Mouse (Mus musculus) lung, embryonic 14.5 days (tissue): ENCODE measurements around the gene C7. TPM values are rescaled to one million over a fixed set of nuclear protein-coding genes. Genes with fewer than 3 reads are reported as not detected.
"Not testable (repeated sequence)": the region's sequence is repeated elsewhere in the genome, so short reads cannot be mapped to it uniquely, and the experiment has no call there.

Experiments
- ATAC-seq: fragments of 200-750 bp; cut with Nextera tagmentation; 2 replicates; pipeline ENCODE4 v1.8.0; 2017; ENCODE audit warnings: mild to moderate bottlenecking, moderate TSS enrichment, moderate library complexity; ENCODE audit not compliant: insufficient read depth
- DNase-seq: peaks from one replicate; pipeline ENCODE4 v3.0.0-alpha.2; 2015
- H3K27ac ChIP-seq: fragments of 300-500 bp; sonication (generic); 2 replicates; pipeline ENCODE4 v1.5.1; 2014; ENCODE audit warnings: low read depth, mild to moderate bottlenecking, moderate library complexity
- H3K27me3 ChIP-seq: fragments of 300-500 bp; sonication (generic); 2 replicates; pipeline ENCODE4 v1.6.1; 2014; ENCODE audit warnings: low read length, control low read depth; ENCODE audit not compliant: insufficient read depth
- H3K36me3 ChIP-seq: fragments of 300-500 bp; sonication (generic); 2 replicates; pipeline ENCODE4 v1.6.1; 2014; ENCODE audit warnings: control low read depth; ENCODE audit not compliant: insufficient read depth
- H3K4me1 ChIP-seq: fragments of 300-500 bp; sonication (generic); 2 replicates; pipeline ENCODE4 v1.6.1; 2014; ENCODE audit warnings: antibody characterized with exemption, control low read depth; ENCODE audit not compliant: insufficient read depth
- H3K4me2 ChIP-seq: fragments of 300-500 bp; sonication (generic); 2 replicates; pipeline ENCODE4 v1.6.1; 2014; ENCODE audit warnings: mild to moderate bottlenecking
- H3K4me3 ChIP-seq: fragments of 300-500 bp; sonication (generic); 2 replicates; pipeline ENCODE4 v1.5.1; 2014; ENCODE audit warnings: low read depth, low read length
- H3K9ac ChIP-seq: fragments of 300-500 bp; sonication (generic); 2 replicates; pipeline ENCODE4 v1.6.1; 2014
- H3K9me3 ChIP-seq: fragments of 300-500 bp; sonication (generic); 2 replicates; pipeline ENCODE4 v1.6.1; 2016; ENCODE audit warnings: low read depth, low read length, control low read depth
- CTCF ChIP-seq: IDR thresholded peaks from 2 replicates; pipeline ENCODE4 v1.5.1; 2016; ENCODE audit warnings: antibody characterized with exemption, low read depth
- WGBS: fragments of 180-500 bp; shearing (Covaris S2); extraction: QIAGEN DNeasy Blood & Tissue Kit; methylation state at CpG from one replicate; pipeline ENCODE4 v1.1.7; 2014; 5-methylcytosine and 5-hydroxymethylcytosine counted together
- polyA plus RNA-seq: library from polyadenylated mRNA; unstranded; fragments of >200 nt; fragmentation: Nextera tagmentation; extraction: Ambion mirVana; gene quantifications from 2 replicates; pipeline ENCODE4 v1.2.1, GENCODE M21; 2014

C7 gene
- polyA plus RNA-seq, 1 experiment from 2014 or later: 0.34 TPM

DNA sequence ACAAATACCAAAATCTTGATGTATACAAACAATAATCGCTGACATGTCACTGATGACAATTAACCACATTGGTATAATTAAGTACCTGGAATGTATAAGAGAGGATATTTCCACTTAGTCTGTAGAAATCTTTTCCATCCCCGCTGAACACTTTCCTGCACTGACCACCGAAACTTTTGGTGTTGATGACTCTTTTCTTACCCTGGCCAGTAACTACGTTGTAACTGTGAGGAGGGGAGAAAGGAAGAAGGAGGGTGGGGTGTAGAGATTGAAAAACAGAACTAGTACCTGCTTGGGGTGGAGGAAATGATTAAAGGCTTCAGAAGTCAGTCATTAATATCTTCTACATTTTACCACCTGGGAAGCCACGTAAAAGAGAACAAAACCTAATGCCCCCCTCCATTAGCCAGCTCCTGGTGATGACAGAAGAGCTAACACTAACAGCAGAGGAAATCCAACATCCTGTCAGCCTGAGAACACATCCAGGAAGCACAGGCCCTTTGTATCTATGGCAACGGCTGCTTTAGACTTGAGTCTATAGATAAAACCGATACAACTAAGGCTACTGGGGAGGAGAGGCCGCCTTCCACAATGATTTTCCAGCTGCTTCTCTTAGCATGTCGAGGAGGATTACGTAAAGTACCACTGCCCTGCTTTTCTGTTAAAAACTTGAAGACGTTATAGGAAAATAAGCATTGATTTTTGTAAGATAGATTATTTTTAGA, 17.8 kb downstream of the C7 start:
- DNase-seq (peak; percentile 69), ATAC-seq (peak; percentile 82; the same call in 1 of the 2 replicates)
- Histone ChIP-seq H3K4me3 (no peak overlapping the region), H3K4me2 (no peak overlapping the region), H3K27me3 (no peaks in the 10 kb centered on the region), H3K36me3 (no peaks in the 10 kb centered on the region), H3K9me3 (no peaks in the 10 kb centered on the region), H3K4me1 (no peaks in the 10 kb centered on the region), H3K9ac (no peak overlapping the region), H3K27ac (no peak overlapping the region)
- WGBS: 24% methylated on average over 11 of the region's 11 CpGs
- TF ChIP-seq CTCF: no peak

DNA sequence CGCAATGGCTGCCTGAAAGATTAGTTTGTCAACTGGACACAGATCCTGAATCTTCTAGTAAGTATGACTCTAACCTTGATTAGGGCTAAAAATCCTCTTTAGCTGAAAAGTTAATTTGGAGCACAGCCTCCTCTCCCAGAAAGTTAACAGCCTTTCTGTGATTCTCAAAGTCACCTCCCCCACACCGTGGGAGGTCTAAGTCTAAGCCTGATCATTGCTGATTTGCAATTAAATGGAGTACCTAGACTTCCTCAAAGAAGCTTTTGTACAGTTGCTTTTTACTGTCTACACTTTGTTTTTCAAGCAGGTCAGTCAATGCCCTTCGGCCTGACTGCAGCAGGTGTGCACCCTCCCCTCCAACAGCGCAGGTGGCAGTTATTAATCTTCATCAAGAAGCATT, 34.3 kb downstream of the C7 start:
- no peak overlapping the region for H3K4me2 ChIP-seq
- no peak overlapping the region for H3K9ac ChIP-seq
- no peak overlapping the region for H3K4me3 ChIP-seq
- no peaks in the 10 kb centered on the region for H3K36me3 ChIP-seq
- H3K4me1 ChIP-seq: no peaks in the 10 kb centered on the region
- DNase-seq: no peak
- 84% methylated on average over 4 of the region's 4 CpGs for WGBS
- ATAC-seq: no peak
- no peaks in the 10 kb centered on the region for H3K27me3 ChIP-seq
- H3K9me3 ChIP-seq: no peaks in the 10 kb centered on the region
- TF ChIP-seq CTCF: no peak
- H3K27ac ChIP-seq: no peak overlapping the region

DNA sequence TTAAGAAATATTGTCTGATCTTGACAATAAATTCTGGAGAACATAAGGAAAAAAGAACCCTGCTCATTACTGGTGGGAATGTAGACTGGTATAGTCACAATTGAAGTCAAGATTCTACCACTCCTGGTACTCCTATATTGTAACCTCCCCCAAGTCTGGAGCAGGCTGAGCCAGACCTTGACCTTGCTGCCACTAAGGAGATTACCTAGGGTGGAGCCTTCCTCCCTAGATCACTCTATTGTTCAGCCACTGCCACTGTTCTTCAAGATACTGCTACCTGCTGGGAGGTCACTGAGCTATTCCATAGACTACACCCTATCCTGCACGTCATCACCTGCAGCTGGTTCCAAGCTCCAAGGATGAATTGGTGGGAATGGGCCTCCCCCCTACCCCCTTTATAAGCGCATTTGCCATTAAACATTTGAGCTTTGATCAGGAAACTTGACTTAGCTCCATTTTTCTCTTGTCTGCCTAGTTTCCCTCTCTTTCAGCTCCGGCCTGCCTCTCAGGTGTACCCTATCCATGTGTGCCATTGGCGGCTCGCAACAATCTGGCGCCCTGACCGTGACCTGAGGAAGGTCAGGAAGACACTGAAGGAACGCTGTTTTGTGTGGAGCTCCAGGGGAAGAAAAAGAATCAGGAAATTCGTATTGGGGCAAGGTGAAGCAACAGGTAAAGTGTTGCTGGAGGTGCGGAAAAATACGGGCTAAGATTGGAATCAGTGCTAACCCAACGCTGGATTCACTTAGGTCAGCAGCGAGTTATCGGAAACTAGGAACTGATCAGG, 39.9 kb downstream of the C7 start:
- DNase-seq, H3K4me3 ChIP-seq, H3K4me2 ChIP-seq, ATAC-seq, H3K27me3 ChIP-seq, H3K9me3 ChIP-seq, H3K9ac ChIP-seq, H3K4me1 ChIP-seq, H3K27ac ChIP-seq, H3K36me3 ChIP-seq: not testable (repeated sequence)
- 91% methylated on average over 14 of the region's 14 CpGs for WGBS

DNA sequence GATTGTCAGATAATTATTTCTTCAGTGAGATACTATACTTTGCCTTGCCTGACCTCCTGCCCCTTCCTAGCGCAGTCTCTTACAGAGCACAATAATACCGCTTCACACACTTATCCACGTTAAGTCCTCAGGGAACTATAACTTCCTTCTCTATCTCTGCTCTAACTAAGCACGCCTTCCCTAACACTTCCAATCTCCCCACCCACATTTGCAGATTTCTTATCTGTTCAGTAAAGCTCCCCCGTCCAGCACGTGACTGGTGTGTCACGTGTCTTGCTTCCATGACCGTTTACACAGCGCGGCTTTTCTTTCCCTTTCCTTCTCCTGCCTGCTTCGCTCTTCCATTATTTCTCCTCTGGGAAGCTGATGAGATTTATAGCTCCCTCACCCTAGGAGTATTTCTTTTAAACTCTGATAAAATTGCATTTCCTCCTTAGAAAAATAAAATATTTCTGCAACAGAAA, 53.9 kb downstream of the C7 start:
- Histone ChIP-seq H3K9ac (no peak overlapping the region), H3K4me3 (no peak overlapping the region), H3K4me1 (no peaks in the 10 kb centered on the region), H3K36me3 (no peaks in the 10 kb centered on the region), H3K4me2 (0 out of 2 replicates have a peak overlapping the region, but pooled peaks have one; percentile 13), H3K27ac (no peak overlapping the region), H3K9me3 (no peaks in the 10 kb centered on the region), H3K27me3 (no peaks in the 10 kb centered on the region)
- TF ChIP-seq CTCF: no peak
- WGBS: 59% methylated on average over 11 of the region's 11 CpGs
- ATAC-seq (no peak), DNase-seq (peak; percentile 32)

DNA sequence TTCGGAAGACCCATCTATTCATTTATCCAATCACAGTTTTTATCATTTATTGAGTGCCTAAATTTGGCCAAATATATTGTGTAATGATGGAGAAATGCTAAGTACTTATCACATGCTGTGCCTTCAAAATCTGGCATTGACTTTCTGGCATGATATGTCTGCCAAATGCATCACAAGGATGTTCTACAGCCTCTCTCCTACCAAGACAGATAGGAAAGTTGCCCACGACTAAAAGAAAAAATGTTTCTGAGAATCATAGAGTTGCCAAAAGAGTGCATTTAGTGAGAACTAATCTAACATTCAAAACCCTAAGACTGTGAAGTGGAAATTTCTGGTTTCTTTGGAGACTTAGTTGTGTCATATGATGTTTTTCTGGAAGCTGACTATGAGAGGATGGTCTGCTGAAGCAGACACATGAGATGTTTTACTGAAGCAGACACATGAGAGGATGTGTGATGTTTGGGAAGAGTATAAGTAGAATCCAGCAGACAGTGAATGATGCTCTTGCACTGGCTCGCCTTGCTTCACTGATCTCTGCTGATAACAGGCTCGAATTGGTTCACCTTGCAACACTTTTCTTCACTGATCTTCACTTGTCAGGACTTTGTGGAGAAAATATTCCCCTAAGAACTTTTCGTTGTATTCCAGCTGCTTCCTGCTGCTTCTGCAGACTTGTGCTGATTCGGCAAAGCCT, 59.9 kb downstream of the C7 start:
- DNase-seq (no peak), ATAC-seq (no peak)
- TF ChIP-seq CTCF: no peak
- 73% methylated on average over 6 of the region's 6 CpGs for WGBS
- Histone ChIP-seq H3K9me3 (no peaks in the 10 kb centered on the region), H3K4me2 (no peak overlapping the region), H3K27ac (no peak overlapping the region), H3K4me1 (no peaks in the 10 kb centered on the region), H3K4me3 (no peak overlapping the region), H3K27me3 (no peaks in the 10 kb centered on the region), H3K9ac (no peak overlapping the region), H3K36me3 (no peaks in the 10 kb centered on the region)

DNA sequence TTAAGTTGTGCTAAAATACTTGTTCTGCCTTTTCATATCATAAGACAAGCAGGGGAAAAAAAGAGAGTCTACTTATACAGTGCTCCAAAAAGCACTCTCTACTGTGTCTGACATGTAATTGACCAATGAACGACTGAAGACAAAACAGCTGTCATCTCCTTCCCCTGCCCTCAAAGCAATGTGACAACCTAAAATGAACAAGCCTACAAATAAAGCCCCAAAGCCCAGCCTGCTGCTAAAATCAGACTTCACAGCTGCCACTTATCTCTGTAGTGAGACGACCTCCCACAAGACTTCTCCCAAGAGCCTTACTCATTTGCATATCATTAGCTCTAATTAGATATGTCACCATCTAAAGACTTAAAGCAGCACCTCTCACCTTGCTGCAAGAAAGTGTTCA, 60.6 kb downstream of the C7 start:
- H3K36me3 ChIP-seq: no peaks in the 10 kb centered on the region
- 32% methylated on average over 2 of the region's 2 CpGs for WGBS
- no peaks in the 10 kb centered on the region for H3K4me1 ChIP-seq
- DNase-seq: no peak
- no peak overlapping the region for H3K4me3 ChIP-seq
- H3K27me3 ChIP-seq: no peaks in the 10 kb centered on the region
- H3K9me3 ChIP-seq: no peaks in the 10 kb centered on the region
- TF ChIP-seq CTCF: no peak
- H3K9ac ChIP-seq: no peak overlapping the region
- no peak overlapping the region for H3K27ac ChIP-seq
- ATAC-seq: no peak
- H3K4me2 ChIP-seq: no peak overlapping the region

DNA sequence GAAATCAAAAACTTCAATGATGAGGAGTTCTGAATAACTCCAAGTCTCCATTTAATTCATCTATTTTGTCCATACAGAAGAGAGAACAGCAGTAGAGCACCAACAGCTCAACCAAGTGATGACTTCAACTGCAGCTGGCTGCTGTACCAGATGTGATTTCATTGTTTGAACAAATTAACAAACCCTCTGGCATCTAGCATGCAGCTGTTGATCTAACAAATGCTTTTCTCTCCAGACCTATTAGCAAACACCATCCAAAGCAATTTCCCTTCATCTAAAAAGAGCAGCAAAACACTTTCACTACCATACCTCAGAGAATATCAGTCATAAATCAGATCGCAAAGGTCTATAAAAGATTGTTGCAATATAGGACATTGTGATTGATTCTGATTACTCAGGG, 90.2 kb downstream of the C7 start:
- whole genome bisulfite sequencing: 91% methylated on average over 1 of the region's 1 CpGs
- Histone ChIP-seq H3K9ac (no peak overlapping the region), H3K27me3 (no peaks in the 10 kb centered on the region), H3K36me3 (no peaks in the 10 kb centered on the region), H3K4me3 (no peak overlapping the region), H3K4me1 (no peaks in the 10 kb centered on the region), H3K9me3 (no peaks in the 10 kb centered on the region), H3K4me2 (no peak overlapping the region), H3K27ac (no peak overlapping the region)
- no peak for TF ChIP-seq CTCF
- DNase-seq (peak; percentile 5), ATAC-seq (no peak)

Other genes with a start within 250 kb of the C7 start
- gene Mroh2b, start 165.0 kb downstream of the C7 start, polyA plus RNA-seq: not detected in 2 replicates
- gene Card6, start 44.8 kb upstream of the C7 start, polyA plus RNA-seq: 1.7 and 2.2 TPM in 2 replicates
- 683 and 808 TPM in 2 replicates for gene Rpl37, start 52.9 kb upstream of the C7 start, polyA plus RNA-seq
- gene Prkaa1, start 80.1 kb upstream of the C7 start, polyA plus RNA-seq: 22.3 and 23.3 TPM in 2 replicates
- gene Ttc33, start 121.8 kb upstream of the C7 start, polyA plus RNA-seq: 41.9 and 44.6 TPM in 2 replicates
- gene Ptger4, start 180.4 kb upstream of the C7 start, polyA plus RNA-seq: 1.0 and 1.8 TPM in 2 replicates